Mouse (Mus musculus) liver, adult 2 months (tissue): ENCODE data around the gene Psmb3.

ENCODE experiments used
- CTCF ChIP-seq: fragments of 200-500 bp; IDR thresholded peaks from 2 replicates; pipeline ENCODE4 v1.5.1; 2011; ENCODE audit warnings: low read depth, low read length, control low read depth
- POLR2A ChIP-seq: fragments of 200-500 bp; IDR thresholded peaks from 2 replicates; pipeline ENCODE4 v1.6.1; 2011; ENCODE audit warnings: low read length, control low read depth; ENCODE audit not compliant: insufficient read depth; ENCODE audit errors: extremely low read depth

DNA sequence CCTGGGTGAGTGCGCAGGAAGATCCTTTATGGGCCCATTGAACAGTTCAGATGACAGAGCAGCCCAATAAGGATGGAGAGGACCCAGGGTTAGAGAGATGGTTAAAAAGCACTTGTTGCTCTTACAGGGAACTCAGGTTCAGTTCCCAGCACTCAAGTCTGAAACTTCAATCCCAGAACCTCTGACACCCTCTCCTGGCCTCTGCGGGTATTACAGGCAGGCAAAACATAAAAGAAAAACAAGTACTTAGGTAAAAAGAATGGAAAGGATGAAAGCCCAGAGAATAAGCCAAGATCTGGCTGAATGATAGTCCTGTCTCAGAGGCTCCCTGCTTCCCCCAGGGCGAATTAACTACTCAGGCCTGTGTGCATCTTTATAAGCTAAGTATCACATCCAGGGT lies 36.0 kb downstream of the Psmb3 start:
- TF ChIP-seq CTCF (peak; percentile 5; the same call in 1 of the 2 replicates), POLR2A (no peak)
